Mouse (Mus musculus) right cerebral cortex, postnatal 36 days (tissue): ENCODE measurements around the gene Cd2ap.
"Not testable (repeated sequence)": the region's sequence is repeated elsewhere in the genome, so short reads cannot be mapped to it uniquely, and the experiment has no call there.

Experiments
- DNase-seq, 2 experiments: peaks; one replicate each; pipeline ENCODE4 v3.0.0; 2022; ENCODE audit warnings: low spot score in 2 of 2, mixed read lengths in 1 of 2

Gene Cd2ap

GRCm38 (mm10) chr17:42876001-42876903, at the start of gene Cd2ap:
Cd2ap (minus strand) TSS chr17:42876665.
- DNase-seq = peak; percentile 91 to 93

- no peak for DNase-seq
These were observed 48.3 kb upstream of the Cd2ap start for GRCm38 (mm10) chr17:42924731-42925130.

- no peak for DNase-seq
These were observed 42.3 kb upstream of the Cd2ap start for GRCm38 (mm10) chr17:42918810-42919209.

GRCm38 (mm10) chr17:42914726-42915125, 38.3 kb upstream of the Cd2ap start:
- no peak for DNase-seq

GRCm38 (mm10) chr17:42912193-42912592, 35.7 kb upstream of the Cd2ap start:
- DNase-seq = no peak

- DNase-seq = no peak
These were observed 34.0 kb upstream of the Cd2ap start for GRCm38 (mm10) chr17:42910476-42910875.

GRCm38 (mm10) chr17:42909376-42909775, 32.9 kb upstream of the Cd2ap start:
- no peak for DNase-seq

GRCm38 (mm10) chr17:42908744-42909370, 32.4 kb upstream of the Cd2ap start:
- DNase-seq = no peak

GRCm38 (mm10) chr17:42908136-42908535, 31.7 kb upstream of the Cd2ap start:
- DNase-seq = no peak

- not testable (repeated sequence) for DNase-seq
These were observed 30.0 kb upstream of the Cd2ap start for GRCm38 (mm10) chr17:42906456-42906855.

GRCm38 (mm10) chr17:42905919-42906318, 29.5 kb upstream of the Cd2ap start:
- no peak for DNase-seq

- DNase-seq = no peak
These were observed 24.3 kb upstream of the Cd2ap start for GRCm38 (mm10) chr17:42900795-42901194.

- DNase-seq = no peak
These were observed 10.8 kb upstream of the Cd2ap start for GRCm38 (mm10) chr17:42887282-42887707.

- DNase-seq = no peak
These were observed 8.6 kb upstream of the Cd2ap start for GRCm38 (mm10) chr17:42885091-42885501.

GRCm38 (mm10) chr17:42884382-42884781, 7.9 kb upstream of the Cd2ap start:
- no peak for DNase-seq

GRCm38 (mm10) chr17:42883769-42884168, 7.3 kb upstream of the Cd2ap start:
- DNase-seq = no peak

- peak; percentile 43 to 69 for DNase-seq
These were observed 6.8 kb upstream of the Cd2ap start for GRCm38 (mm10) chr17:42883315-42883714.

GRCm38 (mm10) chr17:42882873-42883272, 6.4 kb upstream of the Cd2ap start:
- DNase-seq = no peak

- DNase-seq = no peak
These were observed 500 bp upstream of the Cd2ap start for GRCm38 (mm10) chr17:42876904-42877425.

GRCm38 (mm10) chr17:42875571-42876000, 879 bp downstream of the Cd2ap start:
- peak in 1 of 2 experiments; percentile 3 for DNase-seq

GRCm38 (mm10) chr17:42875015-42875414, 1.4 kb downstream of the Cd2ap start:
- DNase-seq = no peak

- DNase-seq = no peak
These were observed 6.0 kb downstream of the Cd2ap start for GRCm38 (mm10) chr17:42870465-42870864.

- no peak for DNase-seq
These were observed 13.3 kb downstream of the Cd2ap start for GRCm38 (mm10) chr17:42863186-42863585.
